Mouse (Mus musculus) monocyte, adult 2 months (primary cell): ENCODE data around the gene Abhd16a.

ENCODE experiments used
- DNase-seq, 2 experiments: peaks; one replicate each; pipeline ENCODE4 v3.0.0; 2022; ENCODE audit warnings: low spot score in 2 of 2, low read depth in 1 of 2

Abhd16a gene

GRCm38 (mm10) chr17:35082841-35083576 lies 6.1 kb upstream of the Abhd16a start:
- no peak for DNase-seq

DNA sequence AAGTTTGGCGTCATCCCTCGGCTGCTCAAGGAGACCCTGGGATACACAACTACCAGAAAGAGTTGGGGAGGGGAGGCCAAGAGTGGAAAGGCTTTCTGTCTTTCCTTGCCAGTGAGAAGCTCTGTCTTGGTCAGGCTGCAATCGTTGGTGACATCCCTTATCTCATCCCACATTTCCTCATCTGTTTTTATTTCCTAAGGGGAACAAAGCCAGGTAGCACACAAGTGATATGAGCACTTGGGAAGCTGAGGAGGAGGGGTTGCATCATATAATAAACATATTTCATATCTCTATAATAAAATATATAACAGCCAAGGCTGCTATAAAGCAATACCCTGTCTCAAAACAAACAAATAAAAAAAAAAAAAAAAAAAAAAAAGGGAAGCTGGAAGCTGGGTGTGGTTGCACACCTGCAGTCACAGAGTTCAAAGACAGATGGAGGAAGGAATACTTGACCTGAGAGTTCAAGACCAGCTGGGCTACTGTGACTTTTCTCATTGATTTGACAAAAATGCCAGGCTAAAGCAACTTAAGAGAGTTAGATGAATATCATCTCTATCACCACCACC lies 5.0 kb upstream of the Abhd16a start:
- DNase-seq, result no peak

DNA sequence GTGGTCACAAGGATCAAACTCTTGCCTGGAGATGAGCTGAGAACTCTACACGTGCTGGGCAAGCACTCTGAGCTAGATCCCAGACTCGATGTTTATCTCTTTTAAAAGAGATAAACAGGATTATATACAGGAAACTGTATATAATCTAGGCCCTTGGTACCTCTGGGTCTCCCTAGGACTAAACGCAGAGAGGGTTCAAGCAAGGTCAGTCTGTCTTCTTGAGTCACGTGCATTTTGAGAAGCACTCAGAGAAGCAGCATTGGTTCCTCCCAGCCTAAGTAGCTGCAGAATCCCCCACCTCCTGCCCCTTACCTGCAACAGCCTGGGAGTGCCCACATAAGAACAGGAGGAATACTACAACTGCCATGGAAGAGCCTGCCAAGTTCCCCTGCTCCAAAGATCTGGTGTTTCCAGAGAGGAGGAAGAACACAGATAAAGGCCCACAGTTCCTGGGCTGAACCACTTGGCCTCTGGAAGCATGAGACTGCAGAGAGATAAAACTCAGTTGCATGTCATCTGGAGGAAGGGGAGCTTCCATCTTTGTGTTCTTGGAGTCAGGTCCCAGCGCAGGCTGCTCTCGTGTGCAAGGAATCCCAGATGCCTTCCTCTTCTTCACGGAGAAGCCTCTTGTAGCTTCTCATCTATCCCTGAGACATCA lies 3.7 kb upstream of the Abhd16a start, which contains the start of gene Ly6g6f:
Ly6g6f (minus strand) TSS at position 403 of the 658 bp plus-strand sequence.
- DNase-seq, result no peak

DNA sequence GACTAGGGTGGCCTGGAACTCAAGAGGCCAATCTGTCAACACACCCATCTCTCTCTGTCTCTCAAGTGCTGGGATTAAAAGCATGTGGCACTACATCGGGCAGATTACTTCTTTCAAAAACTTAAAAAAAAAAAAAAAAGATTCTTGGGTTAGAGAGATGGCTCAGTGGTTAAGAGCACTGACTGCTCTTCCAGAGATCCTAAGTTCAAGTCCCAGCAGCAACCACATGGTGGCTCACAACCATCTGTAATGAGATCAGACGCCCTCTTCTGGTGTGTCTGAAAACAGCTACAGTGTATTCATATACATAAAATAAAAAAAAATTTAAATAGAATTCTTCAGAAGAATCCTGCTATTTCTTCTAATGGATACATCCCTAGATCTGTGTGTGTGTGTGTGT lies 912 bp upstream of the Abhd16a start:
- no peak for DNase-seq

DNA sequence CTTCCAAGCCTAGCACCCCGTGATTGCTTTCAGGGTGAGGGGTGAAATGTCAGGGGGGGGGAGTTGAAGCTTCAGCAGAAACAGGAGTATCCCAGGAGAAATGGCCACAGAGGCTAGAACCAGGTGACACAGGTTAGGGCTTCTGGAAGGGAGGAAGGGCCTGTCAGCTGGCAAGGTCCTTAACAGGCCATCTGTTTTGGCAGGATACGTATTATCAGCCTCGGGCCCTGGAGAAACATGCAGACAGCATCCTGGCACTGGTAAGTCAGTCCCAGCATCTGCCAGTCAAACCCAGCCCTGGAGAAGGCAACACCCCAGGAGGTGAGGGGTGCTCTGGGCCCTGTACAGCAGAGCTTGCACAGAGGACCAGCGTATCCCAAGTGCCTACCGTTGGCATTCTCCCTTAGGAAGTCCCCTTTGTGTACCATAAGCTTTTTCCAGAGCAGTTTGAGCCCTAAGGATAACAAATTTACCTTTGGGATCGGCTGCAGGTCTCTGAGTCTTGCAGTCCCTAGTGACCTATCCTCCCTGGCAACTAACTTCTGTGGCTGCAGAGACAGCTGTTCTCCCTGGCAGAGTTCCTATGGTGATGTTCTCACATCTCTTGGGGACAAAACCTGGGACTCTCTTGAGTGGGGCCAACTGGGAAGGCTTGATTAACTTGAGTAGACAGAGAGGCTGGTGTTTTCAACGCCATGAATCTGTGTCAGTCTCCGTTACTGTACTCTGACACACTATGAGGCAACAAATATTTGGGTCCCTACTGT lies 1.3 kb downstream of the Abhd16a start:
- no peak for DNase-seq

- DNase-seq, result no peak
Observed at GRCm38 (mm10) chr17:35092403-35093198, 3.5 kb downstream of the Abhd16a start.

DNA sequence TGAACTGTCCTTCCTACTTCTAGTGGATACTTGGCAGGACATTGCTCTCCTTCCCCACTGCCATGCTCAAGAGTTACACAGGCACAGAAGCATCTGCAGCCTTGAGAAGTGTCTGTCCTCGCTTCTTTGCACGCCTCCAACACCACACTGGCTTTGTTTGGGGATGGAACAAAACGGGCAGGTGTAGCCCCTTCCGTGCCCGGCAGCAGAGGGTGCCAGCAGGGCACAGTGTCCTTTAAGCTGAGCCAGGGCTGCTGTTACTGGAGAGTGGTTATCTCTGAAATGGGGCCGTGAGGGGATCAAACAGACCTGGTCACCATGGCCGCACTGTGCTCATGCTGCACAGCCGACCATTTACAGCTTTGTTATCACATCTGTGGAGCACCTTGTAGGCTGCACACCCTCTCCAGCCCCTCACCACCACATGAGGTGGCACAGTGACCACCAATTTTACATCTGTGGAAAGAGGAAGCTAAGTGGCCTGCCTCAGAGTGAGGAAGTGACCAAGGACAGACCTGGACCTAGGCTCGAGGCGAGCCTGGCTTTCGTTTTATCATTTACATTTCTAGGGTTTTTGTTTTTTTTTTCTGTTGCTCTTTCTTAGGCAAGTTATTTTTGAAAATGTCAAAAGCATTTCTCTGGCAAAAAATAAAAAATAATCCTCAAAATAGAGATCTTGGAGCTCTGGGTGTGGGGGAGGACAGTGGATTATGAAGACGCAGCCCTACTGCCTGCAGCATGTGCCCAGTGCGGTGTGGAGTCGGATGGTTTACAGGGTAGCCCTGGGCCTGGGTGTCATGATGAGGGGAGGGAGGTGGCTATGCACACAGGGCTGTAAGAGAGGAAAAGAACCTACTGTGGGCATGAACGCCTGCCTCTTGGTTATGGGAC lies 5.7 kb downstream of the Abhd16a start:
- DNase-seq, result no peak

GRCm38 (mm10) chr17:35096597-35096996 lies 7.5 kb downstream of the Abhd16a start:
- no peak for DNase-seq

- DNase-seq, result no peak
Observed at GRCm38 (mm10) chr17:35097164-35097655, 8.1 kb downstream of the Abhd16a start.

DNA sequence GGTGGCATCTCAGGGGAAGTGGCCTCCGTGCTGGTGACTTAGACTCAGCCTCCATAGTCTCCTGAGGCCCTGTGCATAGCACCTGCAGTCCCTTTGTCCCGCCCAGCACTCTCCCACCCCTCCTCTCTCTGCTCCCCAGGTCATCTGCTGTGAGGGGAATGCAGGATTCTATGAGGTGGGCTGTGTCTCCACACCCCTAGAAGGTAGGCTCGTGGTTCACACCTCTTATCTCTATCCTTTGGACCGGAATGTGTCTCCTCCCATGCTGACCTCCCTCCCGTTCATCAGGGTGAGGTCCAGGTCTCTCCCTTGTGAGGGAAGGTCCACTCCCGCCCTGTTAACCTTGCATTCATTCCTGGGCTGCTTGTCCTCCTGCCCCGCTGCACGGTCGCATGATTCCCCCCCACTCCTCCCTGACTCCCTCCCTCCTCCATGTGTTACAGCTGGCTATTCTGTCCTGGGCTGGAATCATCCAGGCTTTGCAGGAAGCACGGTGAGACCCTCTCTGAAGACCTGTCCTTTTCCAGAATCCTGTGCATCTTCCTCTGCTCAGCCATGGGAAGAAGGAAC lies 11.2 kb downstream of the Abhd16a start:
- no peak for DNase-seq

- DNase-seq, result no peak
Observed at GRCm38 (mm10) chr17:35101161-35101560, 12.1 kb downstream of the Abhd16a start.

DNA sequence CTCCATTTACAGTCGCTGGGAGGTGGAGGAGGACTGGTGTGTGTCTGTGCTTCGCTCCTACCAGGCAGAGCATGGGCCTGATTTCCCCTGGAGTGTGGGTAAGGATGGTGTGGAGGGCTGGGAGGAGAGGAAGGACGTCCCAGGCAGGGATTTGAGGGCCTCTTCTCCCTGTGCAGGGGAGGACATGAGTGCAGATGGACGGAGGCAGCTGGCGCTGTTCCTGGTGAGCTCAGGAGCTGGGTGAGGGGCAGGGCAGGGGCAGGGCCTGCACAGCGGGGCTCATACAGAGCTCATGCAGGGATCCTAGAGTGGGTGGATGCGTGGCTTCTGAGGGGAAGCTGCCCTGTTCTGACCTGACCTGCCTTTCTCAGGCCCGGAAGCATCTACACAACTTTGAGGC lies 13.2 kb downstream of the Abhd16a start:
- no peak for DNase-seq

DNA sequence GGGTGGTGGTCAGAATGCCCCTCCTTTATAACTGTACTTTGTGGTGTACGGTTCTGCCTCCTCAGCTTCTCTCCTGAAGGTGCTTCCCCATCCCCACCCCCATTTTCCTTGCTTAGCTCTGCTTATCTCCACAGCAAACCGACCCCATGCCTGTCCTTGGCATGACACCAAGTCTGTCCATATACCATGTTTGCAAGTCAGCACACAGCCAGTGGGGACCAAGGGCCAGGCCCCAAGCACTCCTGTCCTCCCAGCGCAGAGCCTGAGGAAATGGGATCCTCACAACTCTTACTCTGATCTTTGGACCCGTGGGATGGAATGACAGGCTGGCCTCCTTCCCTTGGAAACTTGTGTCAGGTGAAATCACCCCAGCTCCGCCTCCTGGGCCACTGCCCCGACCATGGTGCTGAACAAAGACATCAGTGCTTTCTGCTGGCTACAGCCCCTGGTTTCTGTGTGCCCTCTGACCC lies 14.2 kb downstream of the Abhd16a start:
- no peak for DNase-seq

DNA sequence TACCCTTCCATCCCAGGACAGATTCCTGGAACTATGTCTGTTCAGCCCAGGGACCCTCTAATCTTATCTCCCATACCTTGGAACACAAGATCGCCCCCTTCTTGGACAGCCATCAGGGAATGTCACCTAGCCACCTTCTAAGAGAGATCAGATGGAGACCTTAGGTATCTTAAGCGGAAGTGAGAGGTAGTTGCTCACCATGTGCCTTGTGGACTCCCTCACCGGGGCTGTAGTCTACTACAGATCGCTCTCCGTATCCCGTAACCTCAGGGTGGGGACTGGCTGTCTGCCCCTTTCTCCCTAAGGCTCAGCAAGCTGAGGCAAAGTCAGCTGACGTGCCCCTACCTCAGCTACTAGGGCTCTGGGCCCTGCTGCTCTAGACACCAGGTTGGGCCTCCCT lies 15.0 kb downstream of the Abhd16a start:
- no peak for DNase-seq

GRCm38 (mm10) chr17:35104754-35105153 lies 15.7 kb downstream of the Abhd16a start:
- DNase-seq, result no peak

GRCm38 (mm10) chr17:35105740-35106389 lies 16.8 kb downstream of the Abhd16a start:
- no peak for DNase-seq

GRCm38 (mm10) chr17:35106522-35106921 lies 17.5 kb downstream of the Abhd16a start:
- DNase-seq, result no peak

- no peak for DNase-seq
Observed at GRCm38 (mm10) chr17:35108097-35108496, 19.0 kb downstream of the Abhd16a start, which contains the start of gene Ly6g5c. Gene Ly6g5c, plus strand, starts transcription at chr17:35108279.

DNA sequence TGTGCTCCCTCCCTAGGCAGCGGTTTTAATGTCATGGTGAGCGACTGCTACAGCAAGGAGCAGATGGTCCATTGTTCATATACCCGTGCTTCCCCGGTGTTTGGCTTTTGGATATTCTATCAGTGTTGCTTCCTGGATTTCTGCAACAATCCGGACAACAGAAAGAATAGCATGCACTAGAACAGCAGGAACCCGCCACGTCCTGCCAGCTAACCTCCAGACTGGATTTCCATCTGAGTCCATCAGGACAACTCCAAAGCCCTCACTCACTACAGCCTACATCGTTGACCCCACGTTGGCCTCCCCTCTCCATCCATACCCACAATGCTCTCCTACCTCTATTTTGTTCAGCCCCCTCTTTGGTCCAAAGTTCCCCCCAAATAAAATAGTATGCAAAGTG lies 22.7 kb downstream of the Abhd16a start:
- no peak for DNase-seq
